Mouse (Mus musculus): ENCODE measurements around the gene Dph1. TPM values are rescaled to one million over a fixed set of nuclear protein-coding genes. Genes with fewer than 3 reads are reported as not detected.
A peak's percentile ranks its signal among the peaks of the same experiment; 100 is the strongest.

The Dph1 gene
- polyA plus RNA-seq, 1 experiment from 2014 or later: 10.9 TPM

DNA sequence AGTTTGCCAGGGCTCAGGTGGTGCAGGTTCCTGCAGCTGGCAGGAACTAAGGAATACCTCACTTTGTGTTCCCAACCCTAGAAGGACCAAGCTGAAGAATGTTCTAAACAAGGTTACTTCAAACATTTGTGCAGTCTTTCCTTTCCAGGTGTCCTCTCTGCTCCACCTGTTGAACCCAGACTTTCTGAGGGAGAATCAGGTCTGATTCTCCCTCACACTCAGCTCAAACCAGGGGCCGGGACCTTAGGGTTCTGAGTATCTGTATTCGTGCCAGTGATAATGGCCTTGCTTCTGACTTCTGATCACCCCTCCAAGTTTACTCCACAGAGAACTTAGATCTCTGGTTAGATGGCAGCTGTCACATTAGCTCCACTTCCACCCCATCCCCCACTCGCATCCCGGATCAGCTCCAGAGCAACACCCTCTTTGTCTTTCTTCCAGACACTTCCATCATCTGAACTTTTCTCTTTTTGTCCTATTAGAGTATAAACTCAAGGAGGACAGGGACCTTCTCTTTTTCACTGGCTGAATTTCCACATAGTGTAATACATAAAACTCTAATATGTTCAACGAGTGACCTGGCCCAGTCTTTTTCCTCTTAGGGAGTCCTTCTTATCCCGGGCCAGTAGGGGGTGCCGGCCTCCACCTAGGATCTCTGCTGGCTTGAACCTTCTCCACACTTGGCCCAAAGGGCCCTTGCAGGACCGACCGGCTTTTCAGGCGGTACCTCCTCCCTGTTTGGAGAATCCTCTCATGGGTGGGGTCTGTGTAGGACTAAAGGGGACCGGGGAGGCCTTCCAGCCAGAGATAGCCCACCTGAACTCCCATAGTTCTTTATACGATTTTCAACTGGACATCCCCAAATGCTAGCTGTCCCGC lies 1.5 kb upstream of the Dph1 start:
- TF ChIP-seq CTCF (IDR thresholded peaks at IDR 0.05; ENCODE audit: low read depth) (peak; percentile 87), EP300 (IDR thresholded peaks at IDR 0.05; ENCODE audit: low read depth) (no peak)
- H3K27me3 ChIP-seq (ENCODE audit: insufficient read depth, low read length): peaks cover 47% of the 10 kb centered on the region
- peak overlapping the region; percentile 56 for H3K4me3 ChIP-seq (ENCODE audit: low read depth, low read length)
- H3K27ac ChIP-seq (ENCODE audit: low read depth): no peak overlapping the region
- peak overlapping the region; percentile 76 for H3K4me2 ChIP-seq (ENCODE audit: low read depth, low read length)
- H3K4me1 ChIP-seq (ENCODE audit: insufficient read depth): peaks cover 29% of the 10 kb centered on the region
- no peaks in the 10 kb centered on the region for H3K9me3 ChIP-seq (ENCODE audit: low read length)
- H3K36me3 ChIP-seq (replicated peaks; ENCODE audit: insufficient read depth, low read length): no peaks in the 10 kb centered on the region
- 26% methylated on average over 13 of the region's 13 CpGs for WGBS (ENCODE audit: insufficient replicate concordance)
- DNase-seq: peak; percentile 86
- peak; percentile 56 for ATAC-seq
- H3K9ac ChIP-seq (replicated peaks): no peak overlapping the region

DNA sequence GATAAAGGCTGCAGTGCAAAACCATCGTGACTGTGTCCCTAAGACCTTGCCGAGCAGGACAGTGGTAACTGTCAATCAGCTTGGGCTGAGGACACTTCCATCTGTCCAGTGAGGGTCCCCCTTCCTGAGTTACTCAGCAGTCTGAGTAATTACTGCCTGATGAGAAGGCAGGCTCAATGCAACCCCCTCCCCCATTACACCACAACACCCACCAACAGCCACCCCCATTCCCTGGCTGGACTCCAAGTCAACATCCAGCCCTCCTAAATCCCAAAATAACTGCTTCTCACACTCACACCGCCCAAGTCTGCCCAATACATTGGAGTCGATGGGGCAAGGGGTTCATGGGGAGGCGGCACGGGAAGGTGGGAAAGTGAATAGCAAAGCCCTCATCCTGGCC lies 800 bp upstream of the Dph1 start:
- Histone ChIP-seq H3K9me3 (ENCODE audit: low read length) (no peaks in the 10 kb centered on the region), H3K27me3 (ENCODE audit: insufficient read depth, low read length) (peaks cover 42% of the 10 kb centered on the region), H3K27ac (ENCODE audit: low read depth) (no peak overlapping the region), H3K9ac (replicated peaks) (no peak overlapping the region), H3K4me3 (ENCODE audit: low read depth, low read length) (no peak overlapping the region), H3K4me1 (ENCODE audit: insufficient read depth) (peaks cover 29% of the 10 kb centered on the region), H3K4me2 (ENCODE audit: low read depth, low read length) (no peak overlapping the region), H3K36me3 (replicated peaks; ENCODE audit: insufficient read depth, low read length) (no peaks in the 10 kb centered on the region)
- TF ChIP-seq EP300 (IDR thresholded peaks at IDR 0.05; ENCODE audit: low read depth) (no peak), CTCF (IDR thresholded peaks at IDR 0.05; ENCODE audit: low read depth) (no peak)
- no peak for ATAC-seq
- 69% methylated on average over 6 of the region's 6 CpGs for WGBS (ENCODE audit: insufficient replicate concordance)
- no peak for DNase-seq

DNA sequence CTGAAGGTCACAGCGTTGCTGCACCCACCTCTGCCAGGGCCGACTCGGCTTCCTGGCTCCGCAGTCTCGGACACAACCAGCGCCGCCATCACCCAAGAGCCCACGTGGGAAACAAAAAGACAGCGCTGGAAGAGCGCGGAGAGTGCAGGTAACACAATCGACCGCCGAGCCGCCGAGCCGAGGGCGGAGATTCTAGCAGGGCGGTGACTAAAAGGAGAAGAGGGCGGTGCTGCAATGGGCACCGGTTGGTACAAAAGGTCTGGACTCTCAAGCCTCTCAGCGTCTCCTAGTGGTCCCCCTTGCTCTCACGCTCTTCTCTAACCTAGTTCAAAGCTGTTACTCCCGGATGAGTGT lies 693 bp downstream of the Dph1 start:
- H3K27me3 ChIP-seq (ENCODE audit: insufficient read depth, low read length): peaks cover 28% of the 10 kb centered on the region
- H3K27ac ChIP-seq (ENCODE audit: low read depth): peak overlapping the region; percentile 73
- peak overlapping the region; percentile 93 for H3K4me2 ChIP-seq (ENCODE audit: low read depth, low read length)
- H3K9ac ChIP-seq (replicated peaks): peak overlapping the region; percentile 69
- 0 out of 2 replicates have a peak, but pooled peaks cover under 1% of the 10 kb centered on the region for H3K36me3 ChIP-seq (replicated peaks; ENCODE audit: insufficient read depth, low read length)
- peaks cover 29% of the 10 kb centered on the region for H3K4me1 ChIP-seq (ENCODE audit: insufficient read depth)
- TF ChIP-seq EP300 (IDR thresholded peaks at IDR 0.05; ENCODE audit: low read depth): 0 out of 2 replicates have a peak, but pooled peaks have one; percentile 8
- TF ChIP-seq CTCF (IDR thresholded peaks at IDR 0.05; ENCODE audit: low read depth): peak; percentile 51
- ATAC-seq: peak; percentile 84
- under 1% methylated on average over 24 of the region's 24 CpGs for WGBS (ENCODE audit: insufficient replicate concordance)
- peak; percentile 88 for DNase-seq
- peak overlapping the region; percentile 74 for H3K4me3 ChIP-seq (ENCODE audit: low read depth, low read length)
- H3K9me3 ChIP-seq (ENCODE audit: low read length): no peaks in the 10 kb centered on the region

DNA sequence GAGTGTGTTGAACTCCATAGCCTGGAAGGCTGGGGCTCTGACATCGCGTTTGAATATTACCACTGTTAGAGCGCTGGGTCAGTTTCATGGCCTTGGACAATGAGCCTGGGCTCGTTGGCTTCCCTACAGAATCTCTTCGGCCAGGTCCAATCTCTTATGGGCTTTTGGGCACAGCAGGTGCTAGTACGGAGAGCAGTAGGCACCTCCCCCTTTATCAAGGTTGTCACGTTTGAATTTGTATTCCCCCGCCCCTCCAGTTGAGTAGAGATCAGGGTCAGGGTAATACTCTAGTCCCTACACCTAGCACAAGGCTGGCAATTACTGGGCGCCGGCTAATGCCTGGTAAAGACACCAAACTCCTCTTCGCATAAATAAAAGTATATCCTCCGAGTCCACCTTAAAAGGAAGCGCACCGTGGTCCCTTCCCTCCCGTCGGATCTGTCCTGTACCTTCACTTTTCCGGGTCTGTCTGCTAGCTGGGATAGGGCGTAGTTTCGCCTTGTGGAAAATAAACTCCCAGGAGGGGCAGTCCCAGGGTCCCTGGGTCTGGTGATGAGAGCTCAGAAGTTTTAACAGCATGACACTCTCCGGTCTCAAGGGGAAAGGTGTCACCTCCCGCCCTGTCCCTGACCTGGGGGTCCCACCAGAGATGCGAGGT lies 1.2 kb downstream of the Dph1 start:
- TF ChIP-seq CTCF (IDR thresholded peaks at IDR 0.05; ENCODE audit: low read depth) (no peak), EP300 (IDR thresholded peaks at IDR 0.05; ENCODE audit: low read depth) (no peak)
- Histone ChIP-seq H3K4me3 (ENCODE audit: low read depth, low read length) (peak overlapping the region; percentile 74), H3K27ac (ENCODE audit: low read depth) (peak overlapping the region; percentile 73), H3K9me3 (ENCODE audit: low read length) (no peaks in the 10 kb centered on the region), H3K9ac (replicated peaks) (peak overlapping the region; percentile 69), H3K27me3 (ENCODE audit: insufficient read depth, low read length) (peaks cover 23% of the 10 kb centered on the region), H3K4me2 (ENCODE audit: low read depth, low read length) (peak overlapping the region; percentile 93), H3K4me1 (ENCODE audit: insufficient read depth) (peaks cover 24% of the 10 kb centered on the region), H3K36me3 (replicated peaks; ENCODE audit: insufficient read depth, low read length) (0 out of 2 replicates have a peak, but pooled peaks cover 3% of the 10 kb centered on the region)
- under 1% methylated on average over 22 of the region's 22 CpGs for WGBS (ENCODE audit: insufficient replicate concordance)
- peak; percentile 62 for ATAC-seq
- DNase-seq: peak; percentile 29

DNA sequence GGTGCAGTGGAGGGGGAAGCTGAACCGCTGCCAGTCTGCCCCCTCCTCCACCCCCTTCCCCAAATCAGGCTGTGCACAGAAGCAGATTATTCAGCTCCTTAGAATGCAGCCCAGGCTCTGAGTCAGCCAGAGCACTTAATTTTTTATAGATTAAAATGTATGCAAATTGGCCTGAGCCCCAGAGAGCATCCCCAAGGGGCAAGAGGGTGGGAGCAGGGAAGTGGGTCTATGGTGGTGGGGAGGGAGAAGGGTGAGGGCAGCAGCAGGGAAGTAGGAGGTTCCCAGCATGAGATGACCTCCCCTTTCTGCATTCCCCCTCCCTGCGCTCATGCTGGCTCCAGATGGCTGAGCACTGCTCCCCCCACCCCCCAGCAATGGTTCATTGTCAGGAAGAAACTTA lies 6.1 kb downstream of the Dph1 start:
- peaks cover 7% of the 10 kb centered on the region for H3K4me1 ChIP-seq (ENCODE audit: insufficient read depth)
- ATAC-seq (no peak), DNase-seq (no peak)
- H3K36me3 ChIP-seq (replicated peaks; ENCODE audit: insufficient read depth, low read length): peaks cover 16% of the 10 kb centered on the region
- H3K9me3 ChIP-seq (ENCODE audit: low read length): no peaks in the 10 kb centered on the region
- no peaks in the 10 kb centered on the region for H3K27me3 ChIP-seq (ENCODE audit: insufficient read depth, low read length)
- H3K4me3 ChIP-seq (ENCODE audit: low read depth, low read length): no peak overlapping the region
- H3K9ac ChIP-seq (replicated peaks): no peak overlapping the region
- H3K27ac ChIP-seq (ENCODE audit: low read depth): no peak overlapping the region
- no peak overlapping the region for H3K4me2 ChIP-seq (ENCODE audit: low read depth, low read length)
- TF ChIP-seq EP300 (IDR thresholded peaks at IDR 0.05; ENCODE audit: low read depth): no peak
- TF ChIP-seq CTCF (IDR thresholded peaks at IDR 0.05; ENCODE audit: low read depth): no peak
- WGBS (ENCODE audit: insufficient replicate concordance): 84% methylated on average over 2 of the region's 2 CpGs

DNA sequence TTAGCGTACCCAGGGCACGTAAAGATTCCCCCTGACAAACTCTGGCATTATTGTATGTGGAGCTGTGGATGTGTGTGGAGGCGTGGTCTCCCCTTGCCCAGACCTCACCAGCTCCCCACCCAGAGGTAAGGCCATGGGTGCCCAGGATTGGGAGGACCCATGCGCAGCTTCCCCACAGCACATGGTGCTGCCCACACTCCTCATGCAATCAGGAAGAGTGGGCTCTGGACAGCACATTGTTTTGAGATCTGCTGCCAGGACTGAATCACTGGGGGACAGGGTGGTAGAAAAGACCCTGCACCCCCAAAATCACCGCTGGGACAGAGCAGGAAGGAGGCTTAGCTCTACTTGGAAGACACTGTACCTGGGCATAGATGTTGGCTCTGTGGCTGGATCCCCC lies 6.5 kb downstream of the Dph1 start:
- Histone ChIP-seq H3K4me2 (ENCODE audit: low read depth, low read length) (no peak overlapping the region), H3K27ac (ENCODE audit: low read depth) (no peak overlapping the region), H3K9me3 (ENCODE audit: low read length) (no peaks in the 10 kb centered on the region), H3K36me3 (replicated peaks; ENCODE audit: insufficient read depth, low read length) (peaks cover 16% of the 10 kb centered on the region), H3K9ac (replicated peaks) (no peak overlapping the region), H3K4me3 (ENCODE audit: low read depth, low read length) (no peak overlapping the region), H3K27me3 (ENCODE audit: insufficient read depth, low read length) (no peaks in the 10 kb centered on the region), H3K4me1 (ENCODE audit: insufficient read depth) (peaks cover 7% of the 10 kb centered on the region)
- TF ChIP-seq CTCF (IDR thresholded peaks at IDR 0.05; ENCODE audit: low read depth): no peak
- TF ChIP-seq EP300 (IDR thresholded peaks at IDR 0.05; ENCODE audit: low read depth): no peak
- DNase-seq (no peak), ATAC-seq (no peak)
- 92% methylated on average over 5 of the region's 5 CpGs for WGBS (ENCODE audit: insufficient replicate concordance)
